Mouse (Mus musculus) bone marrow macrophage, adult 2 months (primary cell): Measurements from ENCODE around the gene 1110032A03Rik. TPM values are rescaled to one million over a fixed set of nuclear protein-coding genes. Genes with fewer than 3 reads are reported as not detected.
A peak's percentile ranks its signal among the peaks of the same experiment; 100 is the strongest.

Source experiments
- H3K27ac ChIP-seq: 2 replicates; pipeline ENCODE4 v1.5.1; 2012; ENCODE audit warnings: low read depth, low read length; ENCODE audit not compliant: insufficient read depth
- H3K4me1 ChIP-seq: 2 replicates; pipeline ENCODE4 v1.6.1; 2012; ENCODE audit warnings: low read length; ENCODE audit not compliant: control insufficient read depth, insufficient read depth
- H3K4me3 ChIP-seq: 2 replicates; pipeline ENCODE4 v1.5.1; 2012; ENCODE audit warnings: mild to moderate bottlenecking, low read length, moderate library complexity; ENCODE audit not compliant: insufficient read depth
- CTCF ChIP-seq: IDR thresholded peaks from 2 replicates; pipeline ENCODE4 v1.5.1; 2012; ENCODE audit warnings: low read depth, mild to moderate bottlenecking, low read length, moderate library complexity
- POLR2A ChIP-seq: IDR thresholded peaks from 2 replicates; pipeline ENCODE4 v1.6.1; 2012; ENCODE audit warnings: mild to moderate bottlenecking, low read depth, low read length, borderline replicate concordance
- polyA plus RNA-seq: library from polyadenylated mRNA; stranded (reverse); fragments of >200 nt; gene quantifications from 2 replicates; pipeline ENCODE4 v1.2.4, GENCODE M21; 2012; ENCODE audit not compliant: missing spikeins, insufficient read depth, insufficient read length

The 1110032A03Rik gene
- polyA plus RNA-seq = 47.7 and 48.7 TPM in 2 replicates

DNA sequence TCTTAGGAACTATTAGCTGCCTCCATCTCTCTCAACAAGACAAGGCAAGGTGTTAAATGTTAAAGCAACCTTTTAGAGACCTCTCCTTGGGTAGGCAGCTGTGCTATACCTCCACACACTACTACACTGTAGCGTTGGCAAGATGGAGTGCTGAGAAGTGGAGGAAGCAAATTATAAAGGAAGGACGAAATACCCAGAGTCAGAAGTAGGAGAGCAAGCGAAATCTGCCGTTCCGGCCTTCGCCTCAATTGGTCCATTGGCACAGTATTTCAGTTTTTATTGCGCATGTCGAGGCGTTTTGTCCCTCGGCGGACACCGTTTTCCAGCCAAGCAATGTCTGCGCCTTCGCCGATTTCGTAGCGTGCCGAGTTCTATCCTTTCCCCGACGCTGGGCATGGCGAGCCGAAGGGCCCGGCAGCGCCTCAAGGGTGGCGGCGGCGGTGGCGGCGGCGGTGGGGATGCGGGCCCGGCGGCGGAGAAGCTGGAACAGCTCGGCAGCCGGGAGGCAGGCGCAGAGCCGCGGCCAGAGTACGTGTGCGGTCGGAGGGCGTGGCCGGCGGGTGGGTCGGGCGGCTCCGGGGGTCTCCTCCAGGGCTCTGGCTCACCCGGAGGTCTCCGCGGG, at the start of gene 1110032A03Rik, which contains the start of gene Alg9:
Gene 1110032A03Rik, minus strand, starts transcription at position 530 of the 622 bp plus-strand sequence.
Gene Alg9, plus strand, starts transcription at position 29 of the 622 bp plus-strand sequence.
- TF ChIP-seq CTCF (no peak), POLR2A (no peak)
- Histone ChIP-seq H3K27ac (peak within 1 kb of the TSS; percentile 86), H3K4me1 (peaks cover 15% of the 10 kb centered on the region), H3K4me3 (peak within 1 kb of the TSS; percentile 67)

DNA sequence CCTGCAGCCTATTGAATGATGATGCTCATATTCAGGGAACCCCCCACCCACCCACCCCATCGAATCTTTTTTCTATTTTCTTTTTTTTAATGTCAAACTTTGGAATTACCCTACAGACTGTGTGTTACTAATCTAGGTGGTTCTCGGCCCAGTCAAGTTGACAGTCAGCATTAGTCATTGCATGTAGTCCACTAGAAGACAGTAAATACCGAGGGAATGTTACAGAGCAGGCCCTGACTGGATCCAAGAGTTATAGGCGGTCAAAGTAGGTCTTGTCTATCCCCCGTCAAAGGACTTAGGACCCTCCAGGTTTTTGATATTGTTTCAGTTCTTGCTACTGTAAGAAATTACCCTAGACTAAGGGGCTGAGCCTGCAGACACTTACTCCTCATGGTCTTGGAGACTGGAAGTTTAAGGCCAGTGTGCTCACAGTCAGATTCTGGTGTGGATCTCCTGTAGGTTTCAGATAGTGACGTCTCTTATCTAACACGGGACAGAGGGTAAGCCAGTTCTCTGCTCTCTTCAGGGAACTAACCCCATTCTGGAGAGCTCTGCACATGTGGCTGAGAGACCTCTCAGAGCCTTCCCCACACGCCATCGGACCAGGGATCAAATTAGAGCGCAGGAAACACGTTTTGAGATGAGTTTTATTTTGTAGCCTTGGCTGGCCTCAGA, 48.6 kb upstream of the 1110032A03Rik start:
- Histone ChIP-seq H3K27ac (no peak overlapping the region), H3K4me1 (0 out of 2 replicates have a peak, but pooled peaks cover under 1% of the 10 kb centered on the region), H3K4me3 (no peak overlapping the region)
- TF ChIP-seq POLR2A (no peak), CTCF (no peak)

GRCm38 (mm10) chr9:50822216-50822615, 46.9 kb upstream of the 1110032A03Rik start:
- Histone ChIP-seq H3K27ac (no peak overlapping the region), H3K4me1 (peaks cover 9% of the 10 kb centered on the region), H3K4me3 (no peak overlapping the region)
- TF ChIP-seq POLR2A = no peak
- TF ChIP-seq CTCF = no peak

- TF ChIP-seq CTCF = no peak
- no peak for TF ChIP-seq POLR2A
- Histone ChIP-seq H3K4me3 (no peak overlapping the region), H3K27ac (no peak overlapping the region), H3K4me1 (peaks cover 9% of the 10 kb centered on the region)
Measured at GRCm38 (mm10) chr9:50821651-50822050, 46.3 kb upstream of the 1110032A03Rik start.

DNA sequence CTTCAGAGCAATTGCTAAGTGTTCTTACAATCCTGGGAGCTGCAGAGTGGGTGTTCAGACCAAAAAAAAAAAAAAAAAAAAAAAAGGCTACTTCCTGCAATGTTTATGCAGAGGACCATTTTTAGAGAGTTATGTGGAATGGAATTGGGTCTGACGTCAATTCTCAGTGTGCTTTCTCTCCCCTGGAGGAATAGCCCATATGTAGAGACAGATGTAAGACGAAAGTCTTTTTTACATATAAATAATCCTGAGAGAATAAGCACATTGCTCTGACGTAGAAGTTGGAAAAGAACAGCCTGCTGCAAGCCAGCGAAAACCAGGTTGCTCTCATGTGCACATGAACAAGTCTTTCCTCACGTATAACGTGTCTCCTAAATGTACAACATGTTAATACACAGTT, 44.4 kb upstream of the 1110032A03Rik start:
- no peak for TF ChIP-seq POLR2A
- no peak for TF ChIP-seq CTCF
- Histone ChIP-seq H3K27ac (no peak overlapping the region), H3K4me1 (peaks cover 9% of the 10 kb centered on the region), H3K4me3 (no peak overlapping the region)

DNA sequence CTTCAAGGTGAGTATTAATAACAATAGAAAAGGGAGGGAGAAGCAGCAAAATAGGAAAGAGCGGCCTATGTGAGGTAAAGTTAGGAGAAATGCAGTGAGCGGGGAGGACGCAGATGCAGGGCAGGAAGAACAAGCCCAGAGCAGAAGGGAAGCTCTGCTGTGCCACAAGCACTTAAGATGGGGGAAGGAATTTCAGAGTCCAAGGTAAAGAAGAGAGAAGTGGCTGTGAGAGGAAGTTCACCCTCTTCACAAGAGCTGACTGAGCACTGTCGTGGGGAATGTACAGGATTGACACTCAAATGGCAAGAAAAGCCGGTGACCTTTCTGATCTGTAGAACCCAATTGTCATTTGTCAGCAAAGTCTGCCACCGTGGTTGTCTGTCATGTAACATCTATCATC, 42.7 kb upstream of the 1110032A03Rik start:
- peaks cover 9% of the 10 kb centered on the region for H3K4me1 ChIP-seq
- no peak overlapping the region for H3K27ac ChIP-seq
- no peak for TF ChIP-seq CTCF
- TF ChIP-seq POLR2A = no peak
- no peak overlapping the region for H3K4me3 ChIP-seq

- Histone ChIP-seq H3K4me1 (peaks cover 9% of the 10 kb centered on the region), H3K4me3 (no peak overlapping the region), H3K27ac (no peak overlapping the region)
- TF ChIP-seq CTCF = no peak
- TF ChIP-seq POLR2A = no peak
Measured at GRCm38 (mm10) chr9:50816512-50816911, 41.2 kb upstream of the 1110032A03Rik start.

DNA sequence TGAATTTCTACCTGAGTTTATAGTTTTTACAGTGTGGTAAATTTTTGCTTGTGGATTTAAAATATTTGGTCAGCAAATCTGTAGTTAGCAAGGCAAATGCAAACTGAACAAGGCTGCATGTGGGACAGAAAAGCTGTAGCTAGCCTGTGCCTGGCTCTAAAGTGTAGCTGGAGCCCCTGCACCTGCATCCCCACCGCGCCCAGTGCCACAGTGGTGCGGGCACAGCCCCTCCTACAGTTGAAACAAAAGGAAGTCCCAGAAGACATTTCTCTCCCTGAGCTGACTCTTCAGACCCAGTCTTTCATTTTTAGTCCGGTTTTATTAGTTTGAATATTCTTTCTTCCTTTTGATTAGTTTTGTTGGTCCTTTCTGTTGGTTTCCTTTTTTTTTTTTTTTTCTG, 40.3 kb upstream of the 1110032A03Rik start:
- Histone ChIP-seq H3K4me3 (no peak overlapping the region), H3K27ac (no peak overlapping the region), H3K4me1 (peaks cover 9% of the 10 kb centered on the region)
- TF ChIP-seq POLR2A (no peak), CTCF (no peak)

GRCm38 (mm10) chr9:50813796-50814195, 38.5 kb upstream of the 1110032A03Rik start:
- Histone ChIP-seq H3K4me3 (no peak overlapping the region), H3K27ac (no peak overlapping the region), H3K4me1 (peaks cover 9% of the 10 kb centered on the region)
- TF ChIP-seq CTCF (no peak), POLR2A (no peak)

DNA sequence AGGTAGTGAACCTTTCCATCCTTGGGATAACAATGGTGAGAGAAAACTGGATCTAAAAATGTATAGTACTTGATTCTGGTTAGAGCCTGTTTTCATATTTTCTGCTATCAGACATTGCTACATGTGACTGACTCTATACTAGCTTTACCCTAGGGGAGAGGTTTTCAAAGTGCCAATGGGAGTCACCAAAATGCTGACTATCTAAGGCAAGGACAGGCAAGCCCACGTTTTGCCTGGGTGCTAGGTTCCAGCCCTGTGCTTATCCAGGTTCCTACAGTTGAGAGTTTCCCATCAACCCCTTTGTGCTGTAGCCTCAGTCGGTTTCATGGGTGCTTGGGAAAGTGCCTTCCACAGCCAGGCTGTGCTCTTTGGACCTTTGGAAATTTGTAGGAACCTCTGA, 36.4 kb upstream of the 1110032A03Rik start:
- Histone ChIP-seq H3K4me3 (no peak overlapping the region), H3K4me1 (no peaks in the 10 kb centered on the region), H3K27ac (no peak overlapping the region)
- no peak for TF ChIP-seq CTCF
- TF ChIP-seq POLR2A = no peak
